Mouse (Mus musculus): ENCODE results near the gene Tmub1.

DNA sequence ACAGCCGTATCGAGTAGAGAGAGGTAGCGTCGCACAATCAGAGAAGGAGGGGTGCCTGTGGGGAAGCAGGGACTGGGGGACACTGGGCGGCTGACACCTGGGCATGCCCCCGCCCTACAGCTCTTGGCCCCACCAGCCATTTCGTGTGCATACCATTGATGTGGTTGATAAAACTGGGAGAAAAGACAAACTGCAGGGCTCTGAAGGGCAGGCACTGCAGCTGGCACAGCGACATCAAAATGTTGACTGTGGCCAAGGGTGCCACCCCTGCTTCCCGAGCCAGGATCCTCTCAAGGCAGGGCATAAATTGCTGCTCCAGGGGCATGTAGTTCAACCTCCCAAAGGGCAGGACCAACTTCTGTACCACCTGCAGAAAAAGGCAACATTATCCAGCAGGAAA, 5.6 kb downstream of the Tmub1 start:
- TF ChIP-seq POLR2A (IDR thresholded peaks at IDR 0.05; ENCODE audit: borderline replicate concordance, extremely low read depth, low read depth, low read length) = no peak
- no peak for TF ChIP-seq CTCF (IDR thresholded peaks at IDR 0.05; ENCODE audit: insufficient read depth, low read length)

Measured in lung, adult 2 months (tissue).